Mouse (Mus musculus) spleen, postnatal 36 days (tissue): ENCODE results near the gene Tinagl1.
A peak's percentile ranks its signal among the peaks of the same experiment; 100 is the strongest.

Source experiments
- DNase-seq, 2 experiments: peaks; one replicate each; pipeline ENCODE4 v3.0.0; 2022; ENCODE audit warnings: low spot score in 2 of 2, mixed read lengths in 1 of 2

Tinagl1 gene

DNA sequence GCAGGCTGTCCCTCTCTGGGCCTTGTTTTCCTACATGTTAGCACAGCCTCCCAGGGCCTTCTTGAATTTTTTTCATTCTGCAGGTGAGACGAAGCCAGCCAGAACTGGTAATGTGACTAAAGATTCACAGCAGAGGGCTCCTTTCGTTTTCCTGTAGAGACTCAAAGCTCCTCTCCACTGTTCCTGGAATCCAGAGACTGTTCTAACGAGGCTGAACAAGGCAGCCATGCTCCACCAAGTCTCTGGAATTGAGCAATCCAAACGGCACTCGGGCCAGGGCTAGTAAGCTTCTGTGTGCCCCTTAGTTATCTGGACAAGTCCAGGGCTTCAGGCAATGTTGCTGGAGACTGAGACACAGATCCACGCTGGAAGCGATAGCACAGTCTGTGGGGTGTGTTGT is 2.6 kb upstream of the Tinagl1 start:
- DNase-seq = no peak

DNA sequence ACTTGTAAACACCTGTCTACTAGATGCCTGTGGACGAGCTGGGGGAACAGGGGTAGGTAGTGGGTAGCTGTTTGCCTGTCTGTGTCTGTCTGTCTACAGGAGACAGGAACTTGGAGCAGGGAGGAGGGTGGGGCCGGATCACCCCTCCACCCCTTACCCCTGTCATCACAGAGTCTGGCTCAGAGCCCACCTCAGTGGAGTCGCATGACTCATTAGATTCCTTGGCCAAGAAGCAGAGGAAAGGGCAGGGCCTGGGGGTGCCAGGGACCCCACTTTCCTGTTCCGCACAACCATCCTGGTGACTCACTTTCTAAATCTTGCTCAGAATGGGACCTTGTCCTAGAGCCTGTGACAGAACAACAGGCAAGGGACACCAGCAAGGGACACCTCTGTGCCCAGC is 2.2 kb upstream of the Tinagl1 start:
- DNase-seq = no peak

DNA sequence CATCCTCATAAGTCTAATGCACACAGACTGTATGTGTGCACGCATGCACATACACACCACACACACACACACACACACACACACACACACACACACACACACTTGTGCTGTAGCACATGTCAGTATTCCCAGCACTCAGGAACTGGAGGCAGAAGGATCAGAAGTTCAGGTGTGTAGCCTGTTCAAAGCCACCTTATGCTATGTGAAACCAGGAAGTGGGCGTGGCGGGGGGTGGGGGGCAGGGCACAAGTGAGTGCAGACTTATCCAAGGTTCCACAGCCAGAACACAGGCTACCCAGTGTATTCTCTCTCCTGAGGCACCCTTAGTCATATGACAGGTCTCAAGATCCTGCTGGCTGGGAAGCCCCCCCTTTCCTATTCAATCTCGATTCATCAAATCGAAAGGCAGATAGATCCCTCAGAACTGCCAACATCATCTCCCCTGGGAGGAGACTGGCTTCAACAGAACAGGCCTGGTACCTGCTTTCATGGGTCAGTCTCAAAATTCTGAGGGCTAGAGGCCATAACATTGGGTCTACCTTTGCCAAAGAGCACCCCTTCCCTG is 1.3 kb upstream of the Tinagl1 start:
- no peak for DNase-seq

DNA sequence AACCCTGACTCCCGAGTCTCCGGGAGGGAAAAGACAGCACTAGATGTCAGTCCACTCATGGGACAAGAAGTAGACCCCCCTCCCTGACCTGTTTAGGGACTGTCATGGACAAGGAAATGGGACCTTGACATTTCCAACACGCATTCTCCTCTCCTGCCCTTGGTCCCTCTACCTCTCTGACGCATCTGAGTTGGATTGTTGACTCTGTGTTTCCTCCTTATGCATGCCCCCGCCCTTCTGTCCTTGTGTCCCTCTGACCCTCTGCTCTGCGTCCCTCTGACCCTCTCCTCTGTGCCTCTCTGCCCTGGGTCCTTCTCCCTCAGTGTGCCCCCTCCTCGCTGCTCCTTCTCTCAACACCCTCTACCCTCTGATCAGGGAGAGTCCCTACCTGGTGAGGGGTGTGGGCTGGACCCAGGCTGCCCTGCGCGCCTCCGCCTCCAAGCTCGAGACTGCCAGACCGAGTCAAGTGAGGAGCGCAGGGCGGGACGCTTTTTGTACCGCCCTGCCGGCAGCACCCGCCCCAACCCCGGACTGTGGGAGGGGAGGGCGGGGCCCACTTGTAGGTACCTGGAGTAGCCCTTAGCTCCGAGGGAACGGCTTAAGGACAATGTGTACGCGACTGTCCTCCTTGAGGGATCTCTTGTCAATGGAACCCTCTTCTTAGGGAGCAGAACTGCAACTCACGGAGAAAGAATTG is 439 bp downstream of the Tinagl1 start:
- DNase-seq = peak; percentile 51 to 69

DNA sequence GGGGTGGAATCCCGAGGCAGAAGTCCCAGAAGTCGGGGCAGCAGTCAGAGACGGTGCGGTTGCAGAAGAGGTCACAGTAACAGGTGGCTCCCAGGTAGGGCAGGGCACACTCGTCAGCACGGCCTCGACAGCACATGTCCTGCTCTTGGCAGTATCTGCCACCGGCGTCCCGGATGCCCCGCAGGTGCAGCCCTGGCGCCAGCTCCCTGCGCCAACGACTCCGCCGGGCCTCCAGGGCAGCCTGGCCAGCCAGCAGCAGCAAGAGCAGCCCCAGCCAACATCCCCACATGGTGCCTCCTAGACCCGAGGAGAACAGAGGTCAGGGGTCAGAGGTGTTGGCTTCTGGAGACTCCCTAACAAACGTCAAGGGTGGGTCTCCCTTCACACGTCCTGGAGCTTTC is 1.0 kb downstream of the Tinagl1 start:
- DNase-seq = no peak

DNA sequence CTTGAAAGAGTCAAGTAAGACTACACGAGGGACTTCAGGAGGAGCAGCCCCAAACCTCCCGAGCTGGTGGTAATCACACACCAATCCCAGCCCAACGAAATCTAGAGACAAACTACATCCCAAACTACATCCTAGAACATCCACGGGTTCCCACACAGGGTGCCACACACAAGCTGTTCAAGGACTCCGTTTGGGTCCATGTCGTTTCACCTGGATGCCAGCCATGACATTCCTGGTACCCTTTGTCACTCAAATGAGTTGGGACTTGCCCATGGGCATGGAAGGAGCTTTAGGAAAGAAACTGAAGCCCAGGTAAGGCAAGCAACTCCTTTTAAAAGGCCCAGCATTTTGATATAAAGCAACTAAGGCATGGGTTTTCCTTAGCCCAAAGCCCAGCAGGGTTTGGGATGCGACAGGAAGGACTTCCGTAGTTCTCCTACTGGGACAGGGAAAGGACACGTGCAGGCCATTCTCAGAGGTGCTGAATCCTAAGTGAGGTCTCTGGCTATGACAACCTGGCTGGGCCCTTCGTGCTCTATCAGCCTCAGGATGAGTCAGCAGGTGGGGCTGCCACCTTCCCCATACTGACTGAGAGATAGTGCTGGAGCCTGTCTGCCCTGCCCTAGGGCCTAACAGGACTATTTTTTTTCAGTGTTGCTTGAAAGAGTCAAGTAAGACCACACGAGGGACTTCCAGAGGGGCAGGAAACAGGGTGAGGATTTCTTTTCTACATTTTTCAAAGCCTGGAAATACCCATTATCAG is 1.7 kb downstream of the Tinagl1 start:
- peak; percentile 44 to 68 for DNase-seq

DNA sequence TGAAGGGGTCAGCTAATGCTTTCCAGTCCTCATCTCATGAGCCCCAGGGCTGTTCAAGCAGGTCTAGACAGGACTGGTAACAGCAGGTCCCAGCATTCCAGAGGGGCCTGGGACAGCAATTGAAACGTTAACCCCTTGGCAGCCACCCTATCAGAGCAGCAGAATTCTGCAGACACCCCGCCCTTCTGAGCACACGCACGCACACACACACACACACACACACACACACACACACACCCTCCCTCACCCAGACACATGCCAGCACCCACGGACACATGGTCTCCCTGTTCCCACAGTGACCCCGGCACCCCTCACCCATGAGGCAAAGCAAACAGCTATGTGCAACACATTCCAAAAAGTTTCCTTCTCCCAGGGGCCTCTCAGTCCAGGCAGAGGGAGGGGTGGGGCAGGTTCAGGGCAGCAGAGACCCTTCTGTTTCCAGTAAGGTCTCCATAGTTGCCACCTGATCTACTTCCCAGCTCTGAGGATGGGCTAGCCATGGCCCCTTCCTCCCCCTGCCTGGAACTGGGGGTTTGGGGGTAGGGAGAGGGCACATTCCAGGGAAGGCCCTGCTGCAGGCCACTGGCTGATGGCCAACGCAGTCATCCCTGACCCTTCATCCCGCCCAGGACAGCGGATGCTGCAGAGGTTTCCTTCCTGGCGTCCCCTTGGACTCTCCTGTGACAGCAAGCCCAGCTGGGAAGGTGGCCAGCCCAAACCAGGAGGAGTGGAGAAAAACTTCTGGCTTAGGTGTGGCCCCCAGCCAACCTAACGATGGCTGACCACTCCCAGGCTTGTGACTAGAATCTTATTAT is 2.8 kb downstream of the Tinagl1 start:
- DNase-seq = no peak

DNA sequence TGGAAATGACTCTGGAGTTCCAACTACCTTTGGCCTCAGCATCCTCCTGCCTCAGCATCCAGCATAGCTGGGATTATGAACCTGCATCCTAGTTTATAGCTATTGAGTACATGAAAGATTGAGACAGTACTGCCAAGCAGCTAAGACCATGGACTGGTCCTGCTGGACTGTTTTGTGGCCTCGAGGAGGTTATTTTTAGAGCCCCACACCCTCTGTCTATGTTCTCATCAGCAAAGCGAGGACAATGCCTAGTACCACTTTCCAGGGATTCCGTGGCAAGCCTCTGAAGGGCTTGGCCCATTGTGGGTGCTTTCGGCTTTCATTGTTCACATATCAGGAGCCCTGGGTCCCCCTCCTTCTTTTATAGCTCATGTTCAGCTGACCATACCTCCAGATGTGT is 4.6 kb downstream of the Tinagl1 start:
- DNase-seq = no peak

DNA sequence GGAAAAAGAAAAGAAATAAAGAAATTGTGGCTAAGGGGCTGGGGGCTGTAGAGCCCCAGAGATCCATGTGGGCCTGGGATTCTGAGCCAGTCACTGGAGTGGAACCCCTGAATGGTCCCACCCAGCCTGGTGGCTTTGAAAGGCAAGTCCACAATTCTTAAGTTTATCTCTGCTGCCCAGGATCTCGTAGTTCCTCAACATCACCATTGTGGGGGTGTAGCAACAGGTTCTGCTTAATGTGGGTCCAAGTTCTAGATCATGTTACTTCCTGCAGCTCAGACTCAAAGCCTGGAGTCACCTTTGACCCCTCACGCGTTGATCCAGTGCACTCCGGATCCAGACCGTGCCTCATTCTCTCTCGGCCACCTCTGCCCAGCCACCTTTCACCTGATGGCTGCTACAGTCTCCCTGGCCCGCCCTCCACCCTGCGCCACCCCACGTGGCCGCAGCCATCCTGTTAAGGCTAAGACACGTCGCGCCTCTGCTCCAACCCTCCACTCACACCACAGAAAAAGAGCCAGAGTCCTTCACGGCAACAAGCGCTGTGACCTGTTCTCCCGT is 5.4 kb downstream of the Tinagl1 start:
- DNase-seq = no peak

DNA sequence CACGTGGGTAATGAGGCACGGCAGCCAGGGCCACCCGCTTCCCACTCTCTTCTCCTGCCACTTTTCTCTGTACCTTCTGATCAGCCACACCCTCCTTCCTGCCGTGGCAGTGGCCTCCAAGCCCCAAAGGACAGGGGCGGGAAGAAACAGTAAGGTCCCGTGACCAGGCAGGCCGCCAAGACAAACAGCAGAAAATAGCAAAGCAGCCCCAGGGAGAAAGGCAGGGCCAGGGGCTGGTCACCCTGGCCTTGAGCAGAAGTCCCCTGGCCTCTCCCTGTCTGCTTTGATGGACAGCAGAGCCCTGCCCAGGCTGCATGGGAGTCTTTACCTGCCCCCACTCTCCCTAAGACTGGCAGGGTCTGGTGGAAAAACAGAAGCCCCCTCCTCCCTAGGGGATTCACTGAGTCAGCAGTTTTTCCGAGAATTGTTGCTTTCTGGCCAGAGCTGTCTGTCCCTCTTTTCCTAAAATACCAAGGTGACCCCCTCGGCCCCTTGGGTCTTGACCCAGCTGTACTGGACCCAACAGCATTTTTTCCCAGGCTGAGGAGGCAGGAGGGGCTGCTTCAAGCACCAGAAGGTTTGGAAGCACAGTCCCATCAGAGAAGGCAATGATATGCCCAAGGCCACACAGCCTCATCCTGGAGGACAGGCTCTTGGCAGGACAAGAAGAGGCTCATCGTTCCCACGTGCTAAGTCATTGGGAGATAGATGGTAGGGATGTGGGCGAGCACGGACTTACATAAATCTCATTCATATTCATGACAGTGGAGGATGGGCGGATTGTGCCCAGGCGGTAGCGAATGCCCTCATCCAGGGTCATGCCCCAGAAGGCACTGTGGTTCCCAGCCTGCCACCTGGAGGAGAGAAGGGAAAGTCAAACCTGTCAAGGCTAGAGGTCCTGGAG is 6.4 kb downstream of the Tinagl1 start:
- DNase-seq = peak; percentile 32 to 47

DNA sequence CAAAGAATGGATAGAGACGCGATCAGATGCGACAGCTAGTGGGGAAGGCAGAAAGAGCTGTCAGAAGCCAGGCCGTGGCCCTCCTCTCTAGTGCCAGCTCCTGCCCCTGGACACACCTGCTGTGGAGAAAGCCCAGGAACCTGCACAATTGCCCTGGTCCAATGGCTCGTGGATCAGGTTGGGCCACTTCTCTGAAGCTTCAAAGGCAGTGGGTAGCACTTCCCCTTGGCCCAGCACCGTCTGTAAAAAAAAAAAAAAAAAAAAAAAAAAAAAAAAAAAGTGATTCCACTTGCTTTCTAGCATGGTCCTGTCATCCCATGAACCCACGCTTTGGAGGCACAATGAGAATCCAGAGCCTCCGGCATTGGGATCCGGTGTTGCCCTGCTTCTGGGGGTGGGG is 7.1 kb downstream of the Tinagl1 start:
- DNase-seq = no peak

DNA sequence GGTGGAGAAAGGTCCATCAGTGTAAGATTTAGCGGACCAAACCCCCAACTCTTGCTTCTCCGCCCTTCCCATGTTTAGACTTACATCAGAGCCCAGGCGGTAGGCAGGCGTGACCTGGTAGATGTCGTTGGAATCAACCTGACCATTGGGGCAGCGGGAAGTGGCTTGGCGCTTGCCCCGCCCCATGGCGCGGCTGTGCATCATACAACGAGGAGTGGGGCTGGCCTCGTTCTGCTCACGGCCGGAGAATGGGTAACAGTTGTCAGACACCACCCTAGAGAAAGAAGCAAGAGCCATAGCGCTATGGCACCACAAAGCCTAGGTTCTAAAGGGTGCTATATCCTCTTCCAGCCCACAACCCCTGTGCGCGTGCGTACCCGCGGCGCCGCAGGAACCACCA is 7.6 kb downstream of the Tinagl1 start:
- no peak for DNase-seq

DNA sequence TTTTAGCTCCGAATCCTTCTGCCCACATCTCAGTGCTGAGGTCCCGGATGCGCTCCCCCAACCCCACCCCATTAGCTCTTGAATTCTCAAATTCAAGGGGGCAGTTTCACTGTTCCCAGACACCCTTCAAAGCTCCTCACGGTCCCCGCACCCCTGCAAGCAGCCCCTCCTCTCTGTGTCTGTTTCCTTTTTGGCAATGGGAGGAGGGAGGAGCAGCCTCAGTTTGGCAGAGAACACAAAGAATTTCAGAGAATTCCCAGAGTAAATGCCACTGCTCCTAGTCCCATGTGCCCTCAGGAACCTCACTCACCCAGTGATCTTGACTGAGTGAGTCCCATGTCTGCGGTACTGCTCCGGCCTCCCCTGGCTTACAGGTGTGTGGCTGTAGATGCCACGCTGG is 8.3 kb downstream of the Tinagl1 start:
- DNase-seq = no peak

DNA sequence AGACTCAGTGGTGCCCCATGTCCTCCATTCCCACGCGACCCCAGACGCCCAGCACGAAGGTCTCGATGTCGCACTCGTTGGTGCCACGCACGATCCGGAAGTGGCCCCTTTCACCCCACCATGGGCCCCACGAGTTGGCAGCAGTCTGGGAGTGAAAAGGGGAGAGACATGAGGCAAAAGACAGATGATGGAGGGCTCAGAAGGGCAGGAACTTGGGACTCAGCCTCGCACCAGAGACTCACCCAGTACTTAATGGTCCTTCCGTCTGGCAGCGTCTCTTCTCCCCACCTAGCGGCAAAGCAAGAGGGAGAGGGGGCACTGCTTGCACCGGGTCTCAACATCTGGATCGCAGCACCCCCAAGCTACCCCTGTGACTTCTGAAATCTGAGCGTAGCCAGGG is 8.9 kb downstream of the Tinagl1 start:
- DNase-seq = no peak

DNA sequence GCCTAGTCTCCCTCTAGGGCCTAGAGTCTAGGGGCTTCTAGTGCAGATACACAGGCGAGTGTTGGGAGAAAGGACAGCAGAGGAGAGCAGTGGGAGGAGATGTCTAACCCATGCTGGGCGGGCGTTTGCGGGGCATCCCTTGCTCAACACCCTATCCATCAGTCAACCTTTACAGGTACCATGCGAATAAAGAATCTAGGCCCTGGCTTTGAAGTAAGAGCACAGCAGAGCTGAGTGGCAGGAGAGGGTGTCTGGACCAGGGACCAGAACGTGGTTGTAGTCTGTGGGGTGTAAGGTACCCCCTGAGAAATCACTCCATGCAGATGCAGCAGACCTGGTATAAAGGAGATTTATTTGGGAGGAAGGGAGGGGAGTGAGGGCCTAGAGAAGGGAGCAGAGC is 10.8 kb downstream of the Tinagl1 start:
- no peak for DNase-seq

DNA sequence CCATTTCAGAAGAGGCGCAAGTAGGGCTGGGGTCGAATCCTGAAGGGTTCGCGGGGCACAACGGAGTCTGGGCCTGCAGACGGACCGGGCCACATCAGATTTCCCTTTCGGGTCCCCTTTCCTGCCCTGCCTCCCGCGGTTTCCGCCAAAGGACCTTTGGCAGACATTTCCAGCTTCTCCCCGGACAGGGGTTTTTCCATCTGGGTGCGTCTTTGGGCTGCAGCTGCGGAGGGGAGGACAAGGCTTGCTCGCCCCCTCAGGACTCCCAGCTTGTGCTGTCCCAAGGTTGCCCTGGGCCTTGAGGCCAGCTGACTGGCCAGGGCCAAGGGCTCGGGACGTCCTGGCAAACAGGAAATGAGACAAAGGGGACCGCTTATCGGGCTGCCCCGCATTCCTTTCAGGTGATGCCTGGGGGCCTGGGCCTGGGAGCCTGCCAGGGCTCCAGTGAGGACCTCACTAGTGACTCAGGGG is 11.5 kb downstream of the Tinagl1 start:
- DNase-seq = peak in 1 of 2 experiments; percentile 13

DNA sequence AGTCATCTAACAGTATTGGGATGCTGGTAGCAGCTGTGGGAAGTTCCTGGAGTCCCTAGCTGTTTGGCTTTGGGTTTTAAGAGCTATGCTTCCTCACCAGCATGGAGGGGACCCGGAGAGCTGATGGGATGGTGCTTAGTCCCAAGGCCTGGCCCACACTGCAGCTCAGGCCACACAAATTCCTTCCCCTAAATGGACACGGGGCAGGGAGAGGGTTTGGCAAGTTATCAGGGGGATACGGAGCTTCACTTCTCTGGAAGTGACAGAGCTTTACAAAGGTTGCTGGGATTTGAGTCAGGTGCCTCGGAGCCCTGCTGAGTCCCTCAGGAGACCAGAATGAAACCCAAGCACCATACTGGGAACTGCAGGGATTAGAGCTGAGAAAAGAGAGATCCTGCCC is 13.6 kb downstream of the Tinagl1 start:
- no peak for DNase-seq

DNA sequence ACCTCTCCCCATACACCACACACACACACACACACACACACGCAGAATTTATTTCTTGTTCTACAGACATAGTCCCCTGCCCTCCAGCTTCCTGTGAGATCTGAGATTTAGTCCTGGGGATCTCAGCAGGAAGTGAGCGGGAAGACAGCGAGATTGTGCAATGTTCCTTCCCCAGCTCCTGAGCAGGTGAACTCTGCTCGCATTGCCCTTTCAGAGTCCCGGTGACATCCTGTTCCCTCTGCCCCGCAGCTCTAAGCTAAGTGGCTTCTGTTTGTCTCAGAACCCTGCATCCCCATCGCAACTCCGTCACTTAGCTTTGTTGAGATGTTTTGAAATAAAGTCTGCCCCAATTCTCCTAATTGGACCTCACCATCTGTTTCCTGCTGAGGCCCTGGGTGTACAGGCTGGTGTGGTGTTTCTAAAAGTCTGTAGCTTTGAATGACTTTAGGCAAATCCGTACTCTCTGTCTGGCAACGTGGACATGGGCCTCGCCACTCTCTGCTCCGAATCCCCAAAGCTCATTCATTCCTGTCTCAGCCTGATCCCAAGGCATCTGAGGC is 18.0 kb downstream of the Tinagl1 start:
- DNase-seq = no peak

DNA sequence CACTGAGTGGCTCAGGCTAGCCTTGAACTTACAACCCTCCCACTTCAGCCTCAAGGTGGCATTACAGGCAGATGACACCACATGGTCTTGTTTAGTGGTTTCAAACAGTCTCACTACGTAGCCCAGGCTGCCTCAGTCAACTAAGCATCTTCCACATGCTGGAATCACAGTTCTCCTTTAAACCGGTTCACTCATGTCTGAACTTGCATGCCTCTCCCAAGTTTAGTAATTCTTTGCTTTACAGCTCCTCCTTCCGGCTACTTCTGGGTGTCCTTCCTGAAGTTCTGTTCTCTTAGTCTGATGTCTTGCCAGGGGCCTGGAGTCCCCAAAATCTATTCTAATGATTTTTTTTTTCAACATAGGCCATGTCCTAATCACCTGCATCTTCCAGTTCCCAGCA is 20.7 kb downstream of the Tinagl1 start:
- DNase-seq = no peak

DNA sequence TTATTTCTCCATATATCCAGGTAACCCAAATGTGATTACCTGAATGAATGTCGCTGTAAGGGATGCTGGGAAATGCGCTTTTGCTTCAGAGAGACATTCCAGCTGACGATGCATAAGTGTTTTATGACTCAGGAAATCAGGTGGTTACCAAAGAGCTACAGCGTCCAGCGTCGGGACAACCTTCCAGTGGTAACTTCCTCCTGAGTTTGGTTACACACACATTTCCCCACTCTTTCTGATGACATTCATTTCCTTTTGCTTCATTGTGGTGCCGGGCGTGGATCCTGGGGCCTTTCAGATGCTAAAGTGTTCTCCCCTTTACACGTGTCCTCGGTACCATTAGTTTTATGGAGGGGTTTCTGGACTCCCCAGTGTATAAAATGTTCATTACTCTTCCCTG is 26.5 kb downstream of the Tinagl1 start:
- DNase-seq = no peak

DNA sequence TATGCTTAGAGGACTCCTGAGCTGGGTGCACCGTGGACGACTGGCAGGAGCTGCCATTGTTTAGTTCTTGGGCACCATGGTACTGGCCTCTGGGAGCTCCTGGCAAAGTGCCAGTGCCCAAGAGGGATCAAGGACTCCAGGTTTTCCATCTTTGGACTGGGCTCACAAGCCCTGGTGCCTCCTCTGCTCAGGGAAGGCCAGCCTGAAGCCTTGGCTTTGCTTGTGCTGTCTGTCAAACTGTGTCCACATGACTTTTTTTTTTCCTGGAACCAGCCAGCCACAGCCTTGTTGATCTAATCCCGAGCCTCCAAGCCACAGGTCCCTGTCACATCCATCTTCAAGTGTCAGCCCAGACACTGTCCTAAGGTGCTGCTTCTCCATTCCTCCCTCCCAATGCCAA is 33.1 kb downstream of the Tinagl1 start:
- no peak for DNase-seq
